Mouse (Mus musculus) heart, adult 2 months (tissue): ENCODE results near the gene Itga1.

ENCODE experiments used
- CTCF ChIP-seq: fragments of 200-600 bp; IDR thresholded peaks from 2 replicates; pipeline ENCODE4 v1.8.1; 2022; ENCODE audit warnings: antibody characterized with exemption, mild to moderate bottlenecking, moderate library complexity
- POLR2A ChIP-seq: fragments of 200-500 bp; IDR thresholded peaks from 2 replicates; pipeline ENCODE4 v1.6.1; 2011; ENCODE audit warnings: mild to moderate bottlenecking, low read depth, low read length, control low read depth; ENCODE audit not compliant: insufficient read depth

- TF ChIP-seq CTCF (no peak), POLR2A (no peak)
Observed at GRCm38 (mm10) chr13:115091511-115091910, 10.3 kb downstream of the Itga1 start.
